Mouse (Mus musculus) stomach, postnatal 0 days (tissue): ENCODE measurements around the gene Ppp1r36.

ENCODE experiments used
- CTCF ChIP-seq: IDR thresholded peaks from 2 replicates; pipeline ENCODE4 v1.5.1; 2016; ENCODE audit warnings: antibody characterized with exemption, low read depth, mild to moderate bottlenecking, moderate library complexity
- EP300 ChIP-seq: optimal IDR thresholded peaks from 2 replicates; pipeline ENCODE3; 2016; ENCODE audit warnings: antibody characterized with exemption

- TF ChIP-seq CTCF (peak; percentile 13; the same call in 1 of the 2 replicates), EP300 (peak; percentile 34)
Observed at GRCm38 (mm10) chr12:76403886-76404537, 13.3 kb upstream of the Ppp1r36 start, which contains the start of gene Hspa2.
